Mouse (Mus musculus) liver, adult (tissue): ENCODE results near the gene Vmn1r47.
"Not testable (repeated sequence)": the region's sequence is repeated elsewhere in the genome, so short reads cannot be mapped to it uniquely, and the experiment has no call there.

Experiments used
- GATA4 ChIP-seq: IDR thresholded peaks from 2 replicates; pipeline ENCODE4 v1.6.1; 2014; ENCODE audit warnings: mild to moderate bottlenecking, low read length; ENCODE audit not compliant: insufficient replicate concordance

Vmn1r47 gene

GRCm38 (mm10) chr6:90015847-90016246 is at the start of gene Vmn1r47:
Gene Vmn1r47 (plus strand): TSS chr6:90016147.
- not testable (repeated sequence) for TF ChIP-seq GATA4

- no peak for TF ChIP-seq GATA4
Measured at GRCm38 (mm10) chr6:89966341-89966740, 49.6 kb upstream of the Vmn1r47 start.

- no peak for TF ChIP-seq GATA4
Measured at GRCm38 (mm10) chr6:89969013-89969412, 46.9 kb upstream of the Vmn1r47 start, which contains the start of gene Vmn1r46. Gene Vmn1r46 (plus strand): TSS chr6:89969313.

GRCm38 (mm10) chr6:89985989-89986388 is 30.0 kb upstream of the Vmn1r47 start:
- no peak for TF ChIP-seq GATA4

GRCm38 (mm10) chr6:90036741-90037140 is 20.8 kb downstream of the Vmn1r47 start, which contains the start of gene Vmn1r48:
Gene Vmn1r48 (minus strand): TSS chr6:90036841.
- not testable (repeated sequence) for TF ChIP-seq GATA4
